Mouse (Mus musculus) heart, adult 18-20 months (tissue): ENCODE data around the gene Rbpjl. TPM values are rescaled to one million over a fixed set of nuclear protein-coding genes. Genes with fewer than 3 reads are reported as not detected.

Experiments used
- DNase-seq, 2 experiments: peaks; one replicate each; pipeline ENCODE4 v3.0.0; 2021 to 2022; ENCODE audit warnings: mixed read lengths in 1 of 2
- microRNA-seq, 2 experiments: library from miRNA; unstranded; fragments of <30 nt; microRNA quantifications; one replicate each; pipeline ENCODE4 v1.2.0; 2022
- total RNA-seq, 2 experiments: library from RNA; stranded (reverse); gene quantifications; 2 replicates each; pipeline ENCODE4 v1.2.3; 2021

Gene Rbpjl
- total RNA-seq, 2 experiments from 2014 or later: not detected

DNA sequence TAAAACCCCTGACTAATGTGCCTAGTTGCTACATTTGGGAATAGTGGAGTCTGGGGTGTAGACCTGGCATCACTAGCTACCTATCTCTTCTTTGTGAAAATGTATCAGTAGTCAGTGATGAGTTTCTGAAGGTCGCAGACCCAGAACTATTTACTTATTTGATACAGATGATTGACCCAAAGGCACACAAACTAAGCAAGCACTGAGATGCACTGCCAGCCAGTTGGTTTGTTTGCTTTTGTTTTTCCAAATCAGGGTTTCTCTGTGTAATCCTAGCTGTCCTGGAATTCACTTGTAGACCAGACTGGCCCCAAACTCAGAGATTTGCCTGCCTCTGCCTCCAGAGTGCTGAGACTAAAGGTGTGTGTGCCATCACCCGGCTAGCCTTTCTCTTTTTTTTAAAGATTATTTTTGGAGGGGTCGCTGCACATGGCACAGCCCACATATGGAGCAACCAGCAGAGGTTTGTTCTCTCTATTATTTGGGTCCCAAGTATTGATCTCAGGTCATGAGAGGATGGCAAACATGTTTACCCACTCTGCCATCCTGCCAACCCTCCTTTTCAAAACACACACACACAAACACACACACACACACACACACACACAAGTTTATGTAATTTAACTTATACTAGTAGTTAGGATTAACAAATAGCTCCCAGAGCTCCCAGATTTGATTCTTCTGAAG is 42.6 kb downstream of the Rbpjl start:
- no peak for DNase-seq

DNA sequence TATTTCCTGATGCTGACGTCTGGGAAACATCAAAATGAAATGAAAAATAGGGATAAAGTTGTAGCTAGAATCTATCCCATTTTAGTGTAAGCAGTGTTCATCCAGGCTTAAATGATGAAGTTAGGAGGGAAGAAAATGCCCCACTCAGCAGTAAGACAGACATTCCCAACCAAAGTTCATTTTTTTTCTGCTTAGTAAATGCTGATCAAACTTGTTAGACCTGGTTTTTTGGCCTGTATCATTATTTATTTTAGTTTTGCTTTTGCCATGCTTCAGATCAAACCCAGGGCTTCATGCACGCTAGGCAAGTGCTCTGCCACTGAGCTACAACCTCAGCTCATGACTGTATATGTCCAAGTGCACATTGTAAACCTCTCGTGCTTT is 43.1 kb downstream of the Rbpjl start:
- no peak for DNase-seq

DNA sequence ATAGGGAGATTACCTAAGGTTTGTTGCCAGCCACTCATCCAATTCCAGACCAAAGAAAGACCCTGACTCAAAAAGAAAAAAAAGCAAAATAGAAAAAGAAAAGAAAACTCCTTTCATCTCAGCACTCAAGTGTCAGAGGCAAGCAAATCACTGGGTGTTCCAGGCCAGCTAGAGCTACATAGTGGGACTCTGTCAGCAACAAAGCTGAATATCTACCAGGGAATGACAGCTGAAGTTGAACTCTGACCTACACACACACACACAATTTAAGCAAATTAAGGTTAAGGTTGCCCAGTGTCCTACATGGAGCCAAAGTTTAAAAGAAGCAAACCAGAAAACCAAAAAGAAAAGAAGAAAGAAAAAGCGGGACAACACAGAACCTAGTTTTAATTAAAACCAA is 45.2 kb downstream of the Rbpjl start:
- DNase-seq: no peak

DNA sequence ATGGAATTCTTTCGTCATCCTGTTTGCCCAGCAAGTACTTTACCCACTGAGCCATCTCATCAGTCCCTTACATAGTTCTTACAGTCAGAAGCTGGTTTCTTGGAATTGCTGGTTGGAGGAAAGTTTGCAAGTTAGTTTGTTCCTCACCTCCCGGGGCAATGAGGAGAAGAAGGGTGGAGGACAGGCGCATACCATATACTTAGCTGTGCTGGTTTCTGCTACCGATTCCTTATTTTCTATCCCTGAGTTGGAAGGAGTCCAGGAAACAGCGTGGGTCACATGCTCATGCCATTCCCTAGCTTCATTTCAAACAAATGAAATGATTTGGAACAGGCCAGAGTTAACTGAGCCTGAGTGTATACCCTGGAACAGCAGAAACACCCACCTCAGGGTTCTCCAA is 46.0 kb downstream of the Rbpjl start:
- no peak for DNase-seq

DNA sequence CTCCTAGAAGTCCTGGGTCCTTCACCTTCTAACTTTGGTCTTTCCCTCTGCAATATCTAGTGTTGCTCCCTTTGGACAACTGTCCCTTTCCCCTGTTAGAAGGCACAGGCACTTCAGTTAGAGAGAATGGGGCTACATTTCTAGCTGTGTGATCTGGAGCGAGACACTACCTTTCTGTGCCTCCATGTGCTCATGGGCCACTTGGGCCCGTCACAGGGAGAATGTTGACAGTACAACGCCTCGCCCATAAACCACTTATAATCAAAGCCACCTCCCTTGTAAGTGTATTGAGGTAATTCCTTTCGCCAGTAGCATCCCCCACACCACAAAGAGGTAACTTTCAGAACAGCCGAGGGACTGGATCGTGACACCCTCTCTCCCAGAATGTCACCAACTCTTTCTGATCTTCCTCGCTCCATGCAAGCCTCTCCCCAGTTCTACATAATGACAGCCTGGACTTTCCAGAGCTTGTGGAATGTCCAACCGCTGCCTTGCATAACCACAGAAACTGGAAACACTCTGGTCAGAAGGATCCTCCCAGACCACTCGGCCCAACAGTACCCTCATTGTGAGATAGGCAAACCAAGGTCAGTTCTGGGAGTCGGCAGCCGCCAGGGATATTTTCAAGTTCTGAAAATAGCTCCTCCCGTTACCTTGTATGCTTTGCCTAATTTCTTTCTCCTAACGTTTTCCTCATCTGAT is 46.6 kb downstream of the Rbpjl start:
- no peak for DNase-seq

DNA sequence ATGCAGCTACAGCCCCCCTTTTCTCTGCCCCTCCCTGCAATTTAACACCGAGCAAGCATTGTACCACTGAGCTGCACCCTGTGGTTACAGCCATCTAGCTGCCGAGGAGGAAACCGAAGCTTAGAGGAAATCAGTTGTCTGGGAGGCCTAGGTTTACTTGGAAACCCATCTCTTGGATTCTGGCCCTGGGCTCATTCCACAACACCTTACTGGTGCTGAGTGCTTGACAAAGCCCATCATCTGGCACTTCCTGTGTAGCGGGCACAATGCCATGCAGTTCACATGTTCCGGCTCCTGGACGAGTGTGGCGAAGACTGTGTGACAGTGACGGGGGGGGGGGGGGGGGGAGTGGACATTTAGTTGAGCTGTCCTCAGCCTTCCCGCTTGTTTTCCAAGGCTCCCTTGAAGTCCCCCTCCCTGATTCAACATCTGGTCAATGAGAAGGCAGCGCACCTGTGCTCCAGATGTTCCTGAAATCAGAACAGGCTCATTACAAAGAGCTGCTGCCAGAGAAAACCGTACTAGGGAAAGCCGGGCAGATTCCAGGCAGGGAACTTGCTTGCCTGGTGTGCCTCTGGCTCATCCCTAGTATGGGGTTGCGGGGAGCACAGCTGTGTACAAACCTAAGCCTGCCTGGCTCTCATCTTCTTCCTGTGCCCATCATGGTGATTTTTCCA is 49.2 kb downstream of the Rbpjl start:
- DNase-seq: peak; percentile 72 to 85

DNA sequence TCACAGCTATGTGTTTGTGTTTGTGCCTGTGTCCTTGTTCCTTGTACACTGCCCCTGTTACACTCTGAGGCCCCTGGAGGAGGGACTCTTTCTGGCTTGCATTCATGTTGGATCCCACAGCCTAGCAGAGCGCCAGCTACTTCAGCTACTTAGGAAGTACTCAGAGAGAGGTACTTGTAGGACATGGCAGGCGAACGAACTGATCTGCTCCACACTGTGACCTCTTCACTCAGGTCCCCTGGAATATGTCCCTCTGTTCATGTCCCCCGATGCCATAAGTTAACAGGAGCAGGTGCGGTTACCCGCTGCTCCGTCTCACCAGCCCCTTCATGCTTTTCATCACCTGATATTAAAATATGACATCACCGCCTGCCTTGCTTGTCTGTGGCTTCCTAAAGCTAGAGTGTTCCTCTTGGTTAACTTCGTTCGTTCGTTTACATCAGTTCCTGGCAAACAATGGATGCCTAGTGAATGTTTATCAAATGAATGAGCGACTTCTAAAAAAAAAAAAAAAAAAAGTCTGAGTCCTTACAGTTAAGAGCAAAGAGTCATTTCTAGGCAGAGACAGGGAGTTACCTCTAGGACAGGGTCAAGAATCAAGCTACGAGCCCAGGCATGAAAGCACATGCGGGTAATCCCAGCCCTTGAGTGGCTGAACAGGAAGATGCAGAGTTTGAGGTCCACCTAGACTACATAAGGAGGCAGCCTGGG is 50.3 kb downstream of the Rbpjl start:
- peak; percentile 54 to 66 for DNase-seq

DNA sequence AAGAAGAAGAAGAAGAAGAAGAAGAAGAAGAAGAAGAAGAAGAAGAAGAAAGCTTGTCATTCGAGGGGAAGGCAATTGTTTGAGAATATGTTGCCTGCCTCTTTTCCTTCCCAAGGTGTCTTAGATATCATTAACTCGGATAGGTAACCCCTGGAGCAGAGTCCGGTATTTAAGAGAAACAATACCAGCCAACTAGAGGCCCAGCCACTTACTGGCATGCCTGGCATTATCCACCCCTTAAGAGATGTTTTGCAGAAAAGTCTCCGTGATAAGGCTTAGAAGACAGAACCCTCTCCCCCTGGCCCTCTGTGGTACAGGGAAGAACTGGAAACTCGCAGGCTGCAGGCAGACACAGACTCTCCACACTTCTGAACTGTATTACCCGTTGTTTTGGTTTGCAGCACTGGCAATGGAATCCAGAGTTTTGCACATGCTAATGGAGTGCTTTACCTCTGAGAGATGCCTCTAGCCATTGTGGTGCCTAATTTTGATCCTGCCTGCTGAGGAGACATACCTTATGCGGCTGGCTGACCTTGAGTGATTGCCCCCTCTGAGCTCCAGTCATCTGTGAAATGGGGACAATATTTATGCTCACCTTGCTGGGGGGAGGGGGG is 51.1 kb downstream of the Rbpjl start:
- peak in 1 of 2 experiments; percentile 17 for DNase-seq

DNA sequence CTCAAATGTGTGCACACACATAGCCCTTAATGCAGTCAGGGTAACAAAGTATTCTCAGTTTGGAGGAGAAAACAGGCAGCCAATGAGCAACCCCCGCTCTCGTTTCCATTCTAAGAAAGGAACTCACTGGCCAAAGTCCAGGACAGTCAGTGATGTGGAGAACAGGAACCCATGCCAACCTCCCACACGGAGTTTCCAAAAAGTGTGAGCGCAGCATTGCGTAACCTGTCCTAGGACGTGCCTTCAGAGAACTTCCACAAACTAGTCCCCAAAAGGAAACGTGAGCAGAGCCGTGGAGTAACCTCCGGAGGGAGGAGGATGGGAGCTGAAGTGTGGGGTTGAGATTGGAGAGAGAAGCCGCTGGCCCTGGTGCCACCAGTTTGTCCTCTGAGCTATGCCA is 51.9 kb downstream of the Rbpjl start:
- DNase-seq: peak; percentile 93

DNA sequence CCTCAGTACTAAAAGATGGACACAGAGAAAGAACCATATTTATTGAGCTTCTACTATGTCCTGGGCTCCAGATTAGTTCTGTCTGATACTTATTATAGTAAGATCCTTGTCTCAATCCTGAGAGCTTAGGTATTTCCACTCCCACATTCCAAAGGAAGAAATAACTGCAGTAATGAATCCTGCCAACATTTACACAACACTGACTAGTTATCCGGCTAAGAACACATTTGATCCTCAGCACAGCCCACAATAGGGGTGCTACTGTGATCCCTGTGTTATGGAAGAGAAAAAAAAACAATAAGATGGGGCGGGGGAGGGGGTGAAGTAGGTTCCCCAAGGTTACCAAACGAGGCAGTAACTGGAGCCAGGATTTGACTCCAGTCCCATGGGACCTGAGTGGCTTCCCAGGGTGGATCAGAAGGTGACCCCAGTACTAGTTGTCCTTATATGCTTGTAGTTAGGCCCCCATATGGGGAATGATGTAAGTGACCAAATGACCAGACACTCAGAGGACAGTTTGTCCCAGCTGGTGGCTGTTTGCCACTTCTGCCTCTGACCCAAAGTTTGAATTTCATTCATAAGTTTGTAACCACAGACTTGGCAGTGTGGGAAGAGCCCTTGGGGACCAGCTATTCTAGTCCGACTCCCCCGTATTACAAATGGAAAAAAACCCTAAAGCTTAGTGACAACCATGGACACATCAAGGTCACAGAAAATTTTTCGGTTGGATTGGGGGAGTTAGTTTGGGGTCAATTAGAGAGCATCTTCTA is 52.7 kb downstream of the Rbpjl start:
- peak; percentile 76 to 86 for DNase-seq

DNA sequence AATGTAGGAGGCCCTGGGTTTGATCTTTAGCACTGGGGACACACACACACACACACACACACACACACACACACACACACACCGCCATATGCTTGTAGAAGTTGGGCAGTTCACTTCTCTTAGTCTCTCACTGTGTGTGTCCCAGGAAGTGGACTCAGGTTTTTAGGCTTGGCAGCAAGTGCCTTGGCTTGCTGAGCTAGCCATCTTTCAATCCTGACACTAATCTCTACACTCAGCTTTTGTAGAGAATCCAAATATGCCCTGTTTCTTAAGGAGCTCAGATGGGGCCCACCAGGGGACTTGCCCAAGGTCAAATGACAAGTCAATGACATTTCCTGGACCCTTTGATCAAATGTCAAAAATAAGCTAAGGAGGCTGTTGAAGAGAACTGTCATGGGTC is 53.5 kb downstream of the Rbpjl start:
- DNase-seq: peak in 1 of 2 experiments; percentile 34

DNA sequence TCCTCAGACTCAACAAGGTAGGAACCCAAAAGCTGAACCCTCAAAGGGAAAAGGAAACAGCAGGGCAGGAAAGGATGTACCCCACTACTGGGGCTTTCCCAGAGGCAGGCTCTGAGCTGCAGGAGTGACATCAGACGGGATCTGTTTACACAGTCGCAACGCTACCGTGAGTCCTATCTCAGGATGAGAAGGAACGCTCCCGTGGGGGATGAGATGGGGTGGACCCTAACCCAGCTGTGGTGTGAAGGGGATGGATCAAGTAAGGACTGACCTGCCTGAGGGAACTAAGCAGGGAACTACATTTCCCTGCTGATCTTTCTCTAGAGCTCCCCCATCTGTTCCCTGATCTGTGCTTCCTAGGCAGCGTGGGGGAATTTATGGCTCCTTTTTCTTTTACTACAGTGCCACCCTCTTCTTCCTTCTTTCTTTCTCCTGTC is 53.9 kb downstream of the Rbpjl start, which contains the start of gene Sys1:
Gene Sys1, plus strand, starts transcription at position 101 of the 437 bp plus-strand sequence.
- peak; percentile 34 to 61 for DNase-seq

DNA sequence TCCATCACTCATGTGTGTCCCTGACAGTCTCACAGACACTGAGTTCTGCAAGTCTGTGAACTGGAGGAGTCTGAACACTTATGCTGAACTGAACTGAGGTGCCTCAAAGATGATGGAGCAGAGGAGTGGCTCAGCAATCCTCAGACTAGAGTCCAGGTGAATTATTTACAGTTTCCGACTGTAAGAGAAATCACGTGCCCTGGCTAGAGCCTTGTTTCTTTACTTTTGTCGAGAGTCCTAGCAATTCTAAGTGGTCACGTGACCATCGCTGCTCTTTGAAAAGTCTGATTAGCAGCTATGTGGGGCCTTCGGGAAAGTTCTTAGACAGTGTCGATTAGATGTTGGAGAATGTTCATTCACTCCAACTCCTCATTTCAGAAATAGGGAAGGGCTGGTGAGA is 55.0 kb downstream of the Rbpjl start:
- peak in 1 of 2 experiments; percentile 4 for DNase-seq

DNA sequence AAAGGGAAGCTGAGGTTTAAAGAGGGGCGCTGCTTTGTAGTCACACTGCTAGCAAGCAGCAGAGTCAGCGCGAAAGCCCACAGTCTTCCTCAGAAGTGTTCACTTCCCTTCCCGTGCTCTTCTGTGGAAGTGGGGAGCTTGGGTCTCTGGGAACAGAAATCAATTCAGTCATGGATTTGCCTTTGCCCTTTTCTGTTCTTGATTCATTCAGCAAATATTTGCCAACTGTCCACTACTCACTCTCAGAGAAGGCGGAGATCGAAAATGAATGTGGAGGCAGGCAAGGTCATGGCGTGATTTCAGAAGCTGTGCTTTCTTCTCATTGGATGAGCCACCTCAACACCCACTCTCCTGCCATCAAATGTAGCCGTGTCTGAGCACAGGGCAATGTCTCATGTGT is 55.6 kb downstream of the Rbpjl start:
- DNase-seq: peak; percentile 18 to 44

DNA sequence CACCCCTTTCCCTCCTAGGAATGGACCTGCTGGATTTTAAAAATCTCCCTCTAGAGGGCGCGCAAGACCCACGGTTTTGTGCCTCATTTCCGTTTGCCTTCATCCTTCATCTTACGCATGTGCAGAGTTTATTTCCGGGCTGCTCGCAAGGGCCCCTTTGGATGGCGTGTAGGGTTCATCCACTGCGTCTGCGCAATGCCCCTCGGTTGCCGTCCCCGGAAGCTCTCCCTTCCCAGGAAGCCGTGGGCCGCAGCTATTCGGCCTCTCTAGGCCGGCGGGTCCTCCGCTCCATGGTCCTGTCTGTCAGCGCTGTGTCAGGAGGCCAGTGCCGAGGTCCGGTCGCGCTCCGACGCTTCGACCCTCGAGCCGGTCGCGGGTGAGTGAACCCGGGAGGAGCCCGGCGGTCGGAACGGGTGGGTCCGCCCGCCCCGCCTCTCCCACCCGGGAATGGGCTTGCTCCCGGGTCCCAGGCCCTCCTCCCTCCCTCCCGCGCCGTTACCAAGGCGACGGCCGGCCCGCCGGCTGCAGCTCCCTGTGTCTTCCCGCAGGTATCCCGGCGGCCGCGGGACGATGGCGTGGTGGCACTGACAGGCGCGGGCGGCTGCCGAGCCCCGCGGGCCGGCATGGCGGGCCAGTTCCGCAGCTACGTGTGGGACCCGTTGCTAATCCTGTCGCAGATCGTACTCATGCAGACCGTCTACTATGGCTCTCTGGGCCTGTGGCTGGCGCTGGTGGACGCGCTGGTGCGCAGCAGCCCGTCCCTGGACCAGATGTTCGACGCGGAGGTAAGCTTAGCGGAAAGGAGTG is 58.0 kb downstream of the Rbpjl start, which contains the start of gene Gm20458:
Gene Gm20458, plus strand, starts transcription at position 223 of the 807 bp plus-strand sequence.
- DNase-seq: peak; percentile 98 to 99

Small RNA genes within 50 kb of the gene (microRNA-seq; reads per million reads assigned to microRNA genes)
- gene Mir7678: 0 reads per million in 2 experiments

Other genes with a start within 250 kb of the Rbpjl start
- gene Kcns1, start 232.0 kb upstream of the Rbpjl start, total RNA-seq: under 1 TPM in 1 of 2 experiments, not detected in 1; 0.10 TPM
- gene Wfdc5, start 220.4 kb upstream of the Rbpjl start, total RNA-seq: not detected
- not detected for gene Wfdc12, start 212.5 kb upstream of the Rbpjl start, total RNA-seq
- gene Wfdc15a, start 203.0 kb upstream of the Rbpjl start, total RNA-seq: not detected
- gene Wfdc15b, start 181.5 kb upstream of the Rbpjl start, total RNA-seq: not detected
- not detected for gene Svs2, start 164.7 kb upstream of the Rbpjl start, total RNA-seq
- not detected for gene Svs3b, start 146.5 kb upstream of the Rbpjl start, total RNA-seq
- not detected for gene Svs4, start 124.7 kb upstream of the Rbpjl start, total RNA-seq
- not detected for gene Svs3a, start 113.9 kb upstream of the Rbpjl start, total RNA-seq
- not detected for gene Svs6, start 86.4 kb upstream of the Rbpjl start, total RNA-seq
- not detected for gene Svs5, start 70.4 kb upstream of the Rbpjl start, total RNA-seq
- gene Slpi, start 14.0 kb upstream of the Rbpjl start, total RNA-seq: 10 to 100 TPM; 12.2 to 21.3 TPM
- under 1 TPM; 0.36 to 0.45 TPM for gene Matn4, start 2.0 kb downstream of the Rbpjl start, total RNA-seq
- 10 to 100 TPM; 18.7 to 34.2 TPM for gene Sdc4, start 40.7 kb downstream of the Rbpjl start, total RNA-seq
- gene Sys1, start 53.8 kb downstream of the Rbpjl start, total RNA-seq: 10 to 100 TPM; 23.0 to 23.1 TPM
- gene Gm20458, start 57.8 kb downstream of the Rbpjl start, total RNA-seq: 10 to 100 TPM in 1 of 2 experiments, 1 to 10 TPM in 1; 3.7 to 11.1 TPM
- not detected for gene Trp53tg5, start 70.6 kb downstream of the Rbpjl start, total RNA-seq
- 10 to 100 TPM in 1 of 2 experiments, 1 to 10 TPM in 1; 9.4 to 10.7 TPM for gene Dbndd2, start 83.0 kb downstream of the Rbpjl start, total RNA-seq
- gene Pigt, start 94.4 kb downstream of the Rbpjl start, total RNA-seq: 10 to 100 TPM; 28.7 to 32.6 TPM
- 10 to 100 TPM in 1 of 2 experiments, 1 to 10 TPM in 1; 1.0 to 11.8 TPM for gene Wfdc2, start 159.3 kb downstream of the Rbpjl start, total RNA-seq
- gene Spint3, start 170.3 kb downstream of the Rbpjl start, total RNA-seq: not detected
- gene Wfdc6a, start 182.3 kb downstream of the Rbpjl start, total RNA-seq: not detected
- gene Eppin, start 190.5 kb downstream of the Rbpjl start, total RNA-seq: not detected
- gene Wfdc6b, start 210.4 kb downstream of the Rbpjl start, total RNA-seq: not detected
- gene Wfdc8, start 210.5 kb downstream of the Rbpjl start, total RNA-seq: not detected
- not detected for gene Wfdc16, start 235.7 kb downstream of the Rbpjl start, total RNA-seq